Mouse (Mus musculus) stomach, postnatal 0 days (tissue): ENCODE measurements at regions not wholly inside any gene's neighbourhood (a gene's known extent, or its start where the extent isn't known, plus 50 kb on each side); places are given as distances from the start of the nearest gene placed in this dataset.

Experiments
- ATAC-seq: fragments of 200-750 bp; cut with Nextera tagmentation; 2 replicates; pipeline ENCODE4 v1.8.0; 2017; ENCODE audit not compliant: low FRiP score, low TSS enrichment
- DNase-seq: peaks from one replicate; pipeline ENCODE4 v3.0.0-alpha.2; 2016; ENCODE audit warnings: low spot score
- H3K27ac ChIP-seq: fragments of 300-500 bp; sonication (generic); replicated peaks from 2 replicates; pipeline ENCODE4 v1.5.1; 2014; ENCODE audit warnings: mild to moderate bottlenecking, control low read depth
- H3K27me3 ChIP-seq: fragments of 300-500 bp; sonication (generic); 2 replicates; pipeline ENCODE4 v1.6.1; 2014; ENCODE audit warnings: low read length; ENCODE audit not compliant: control insufficient read depth, insufficient read depth
- H3K36me3 ChIP-seq: fragments of 300-500 bp; sonication (generic); 2 replicates; pipeline ENCODE4 v1.6.1; 2014; ENCODE audit warnings: low read length, mixed read lengths; ENCODE audit not compliant: control insufficient read depth, insufficient read depth
- H3K4me1 ChIP-seq: fragments of 300-500 bp; sonication (generic); replicated peaks from 2 replicates; pipeline ENCODE4 v1.6.1; 2014; ENCODE audit warnings: antibody characterized with exemption; ENCODE audit not compliant: control insufficient read depth, insufficient read depth
- H3K4me2 ChIP-seq: fragments of 300-500 bp; sonication (generic); replicated peaks from 2 replicates; pipeline ENCODE4 v1.6.1; 2014; ENCODE audit warnings: low read depth, mild to moderate bottlenecking, control low read depth, moderate library complexity
- H3K4me3 ChIP-seq: fragments of 300-500 bp; sonication (generic); 2 replicates; pipeline ENCODE4 v1.5.1; 2014; ENCODE audit warnings: low read depth, low read length, control low read depth
- H3K9ac ChIP-seq: fragments of 300-500 bp; sonication (generic); 2 replicates; pipeline ENCODE4 v1.6.1; 2014; ENCODE audit warnings: mild to moderate bottlenecking, low read length, control low read depth, mixed read lengths
- H3K9me3 ChIP-seq: fragments of 300-500 bp; sonication (generic); 2 replicates; pipeline ENCODE4 v1.6.1; 2016; ENCODE audit warnings: low read length; ENCODE audit not compliant: control insufficient read depth
- CTCF ChIP-seq: IDR thresholded peaks from 2 replicates; pipeline ENCODE4 v1.5.1; 2016; ENCODE audit warnings: antibody characterized with exemption, low read depth, mild to moderate bottlenecking, moderate library complexity
- EP300 ChIP-seq: optimal IDR thresholded peaks from 2 replicates; pipeline ENCODE3; 2016; ENCODE audit warnings: antibody characterized with exemption
- WGBS: fragments of 180-500 bp; shearing (Covaris S2); extraction: QIAGEN DNeasy Blood & Tissue Kit; methylation state at CpG from one replicate; pipeline ENCODE4 v1.1.7; 2014; 5-methylcytosine and 5-hydroxymethylcytosine counted together

DNA sequence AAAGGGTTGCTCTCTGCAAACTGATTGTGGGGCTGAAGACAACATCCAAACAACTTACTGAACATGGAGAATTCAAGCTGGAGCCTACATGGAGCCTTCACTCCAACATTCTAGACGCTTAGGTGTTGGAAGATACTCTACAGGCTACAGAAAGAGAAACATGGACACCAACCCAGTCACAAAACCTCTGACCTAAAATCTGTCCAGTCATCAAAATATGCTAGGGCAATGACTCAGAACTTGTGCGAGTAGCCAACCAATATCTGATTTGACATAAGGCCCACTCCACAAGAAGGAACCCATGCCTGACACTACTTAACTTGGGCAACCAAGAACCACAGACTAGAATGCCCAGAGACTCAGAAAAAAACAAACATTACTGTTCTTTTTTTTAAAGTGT, 90.2 kb upstream of the Prep start:
- H3K4me1 ChIP-seq: no peaks in the 10 kb centered on the region
- no peak overlapping the region for H3K9ac ChIP-seq
- 96% methylated on average over 2 of the region's 2 CpGs for WGBS
- no peaks in the 10 kb centered on the region for H3K27me3 ChIP-seq
- no peaks in the 10 kb centered on the region for H3K36me3 ChIP-seq
- ATAC-seq (no peak), DNase-seq (no peak)
- H3K4me3 ChIP-seq: no peak overlapping the region
- H3K27ac ChIP-seq: no peak overlapping the region
- H3K4me2 ChIP-seq: no peak overlapping the region
- H3K9me3 ChIP-seq: no peaks in the 10 kb centered on the region
- TF ChIP-seq EP300: no peak

DNA sequence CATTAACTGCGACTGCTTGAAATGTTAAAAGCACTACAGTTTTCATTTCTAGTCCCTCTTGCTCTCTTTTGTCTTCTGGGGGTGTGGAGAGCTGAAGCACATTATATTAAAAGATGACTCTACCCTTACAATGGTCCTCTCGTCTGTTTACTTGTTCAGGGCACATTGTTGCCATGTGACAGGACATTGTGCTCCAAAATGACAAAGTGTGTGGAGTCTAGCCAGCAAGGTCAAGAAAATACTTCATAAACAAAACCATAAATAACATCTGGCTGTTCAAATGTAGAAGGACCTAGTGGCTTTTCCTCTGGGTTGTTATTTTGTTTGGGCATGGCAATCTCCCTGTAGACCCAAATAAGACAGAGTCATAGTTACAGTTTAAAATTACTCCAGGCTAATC, 95.1 kb upstream of the Prep start:
- no peak for ATAC-seq
- TF ChIP-seq EP300 (no peak), CTCF (no peak)
- Histone ChIP-seq H3K4me3 (no peak overlapping the region), H3K4me2 (no peak overlapping the region), H3K36me3 (no peaks in the 10 kb centered on the region), H3K27me3 (no peaks in the 10 kb centered on the region), H3K4me1 (no peaks in the 10 kb centered on the region), H3K9me3 (no peaks in the 10 kb centered on the region), H3K27ac (no peak overlapping the region), H3K9ac (no peak overlapping the region)
- DNase-seq: no peak
- 67% methylated on average over 2 of the region's 2 CpGs for WGBS

DNA sequence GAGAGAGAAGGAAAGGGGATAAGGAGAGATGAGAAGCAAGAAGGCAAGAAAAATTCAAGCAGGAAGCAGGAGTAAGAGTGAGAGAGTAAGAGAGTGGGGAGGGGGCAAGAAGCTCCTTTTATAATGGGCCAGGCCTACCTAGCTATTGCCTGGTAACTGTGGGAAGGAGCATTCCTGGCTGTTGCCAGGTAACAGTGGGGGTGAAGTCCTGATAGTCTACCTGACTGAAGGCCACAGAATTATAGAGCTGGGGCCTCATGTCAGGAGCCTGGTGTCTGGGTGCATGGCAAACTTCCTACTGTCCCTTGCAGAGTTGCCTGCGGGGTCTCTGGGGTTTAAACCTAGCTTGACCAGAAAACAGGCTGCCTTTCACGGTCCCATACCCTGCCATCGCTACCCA, 107.0 kb upstream of the Prep start:
- no peak overlapping the region for H3K4me2 ChIP-seq
- WGBS: 95% methylated on average over 3 of the region's 3 CpGs
- H3K36me3 ChIP-seq: no peaks in the 10 kb centered on the region
- no peak overlapping the region for H3K27ac ChIP-seq
- no peak overlapping the region for H3K4me3 ChIP-seq
- H3K4me1 ChIP-seq: no peaks in the 10 kb centered on the region
- TF ChIP-seq EP300 (no peak), CTCF (no peak)
- no peak overlapping the region for H3K9ac ChIP-seq
- no peaks in the 10 kb centered on the region for H3K9me3 ChIP-seq
- no peaks in the 10 kb centered on the region for H3K27me3 ChIP-seq
- ATAC-seq (no peak), DNase-seq (no peak)

DNA sequence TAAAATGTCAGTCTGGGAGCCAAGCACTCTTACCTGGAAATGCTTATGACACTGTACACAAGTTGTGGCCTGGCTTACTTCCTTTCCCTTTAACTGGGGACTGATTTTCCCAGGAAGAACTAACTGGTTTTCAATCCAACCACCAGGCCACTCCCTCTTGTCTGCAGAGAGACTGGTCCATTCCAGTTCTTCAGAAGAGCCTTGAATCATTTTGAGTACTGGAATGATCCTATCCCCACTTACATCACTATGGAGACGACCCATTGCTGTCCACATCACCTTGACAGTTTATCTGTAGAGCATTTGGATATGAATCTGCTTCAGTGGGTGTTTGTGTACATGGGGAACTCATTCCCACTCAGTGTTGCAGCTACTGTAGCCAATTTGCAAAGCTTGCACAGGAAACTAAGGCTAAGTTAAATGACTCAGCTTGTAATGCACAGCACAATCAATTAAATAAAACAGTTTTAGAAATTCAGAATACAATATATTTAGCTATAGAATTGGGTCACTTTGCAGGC, 121.7 kb upstream of the Prep start:
- no peaks in the 10 kb centered on the region for H3K9me3 ChIP-seq
- 49% methylated on average over 1 of the region's 1 CpGs for WGBS
- no peak for ATAC-seq
- no peak for DNase-seq
- no peaks in the 10 kb centered on the region for H3K36me3 ChIP-seq
- H3K9ac ChIP-seq: no peak overlapping the region
- no peaks in the 10 kb centered on the region for H3K4me1 ChIP-seq
- TF ChIP-seq CTCF: no peak
- H3K4me2 ChIP-seq: no peak overlapping the region
- no peaks in the 10 kb centered on the region for H3K27me3 ChIP-seq
- no peak overlapping the region for H3K4me3 ChIP-seq
- H3K27ac ChIP-seq: no peak overlapping the region

DNA sequence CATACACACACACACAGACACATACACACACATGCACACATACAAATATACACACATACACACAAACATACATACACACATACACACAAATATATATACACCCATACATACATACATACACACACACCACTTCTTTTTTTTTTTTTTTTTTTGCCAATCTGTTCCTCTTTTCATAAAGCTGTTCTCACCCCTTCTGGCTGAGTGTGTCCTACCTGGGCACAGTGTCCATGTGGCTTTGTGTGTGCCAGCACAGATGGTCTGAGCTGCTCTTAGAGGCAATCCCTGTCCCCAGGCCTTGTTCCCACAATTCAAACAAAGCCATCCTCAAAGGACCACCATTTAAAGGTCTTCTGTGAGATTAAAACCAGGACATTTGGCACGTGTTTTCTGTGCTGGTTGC, 127.6 kb upstream of the Prep start:
- WGBS: 53% methylated on average over 1 of the region's 1 CpGs
- no peak for ATAC-seq
- no peaks in the 10 kb centered on the region for H3K27me3 ChIP-seq

DNA sequence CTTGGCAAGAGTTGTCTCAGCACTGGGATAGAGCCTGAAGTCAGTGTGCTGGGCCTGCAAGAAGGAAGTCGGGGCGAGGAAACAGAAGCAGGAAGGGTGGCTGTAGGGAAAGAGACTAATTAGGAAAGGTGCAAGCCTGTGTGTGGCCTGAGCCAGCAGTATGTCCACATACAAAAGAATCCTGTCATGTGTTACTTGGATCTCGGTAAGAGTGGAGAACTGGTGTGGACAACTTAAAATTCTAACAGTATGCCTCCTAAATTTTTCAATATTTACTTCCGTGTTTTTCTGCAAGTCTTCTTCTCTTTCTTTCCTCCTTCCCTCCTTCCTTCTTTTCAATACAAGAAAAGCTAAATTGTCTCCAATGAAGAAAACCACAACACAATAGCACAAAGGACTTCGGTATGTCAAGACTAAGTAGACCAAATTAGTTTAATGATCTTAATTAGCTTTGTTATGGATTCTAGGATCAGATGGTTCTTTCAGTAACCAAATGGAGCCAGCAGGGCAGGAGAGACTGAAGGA, 130.0 kb upstream of the Prep start:
- no peak overlapping the region for H3K4me2 ChIP-seq
- no peaks in the 10 kb centered on the region for H3K9me3 ChIP-seq
- H3K4me1 ChIP-seq: no peaks in the 10 kb centered on the region
- no peak overlapping the region for H3K4me3 ChIP-seq
- no peak overlapping the region for H3K27ac ChIP-seq
- no peak for DNase-seq
- no peaks in the 10 kb centered on the region for H3K27me3 ChIP-seq
- no peak for TF ChIP-seq CTCF
- TF ChIP-seq EP300: no peak
- no peak for ATAC-seq
- no peaks in the 10 kb centered on the region for H3K36me3 ChIP-seq
- WGBS: 92% methylated on average over 5 of the region's 5 CpGs
- H3K9ac ChIP-seq: no peak overlapping the region

More for the DNA sequence above, 127.6 kb upstream of the Prep start:
- no peak overlapping the region for H3K27ac ChIP-seq
- H3K36me3 ChIP-seq: no peaks in the 10 kb centered on the region
- H3K4me1 ChIP-seq: no peaks in the 10 kb centered on the region
- no peak for DNase-seq
- no peak overlapping the region for H3K9ac ChIP-seq
- TF ChIP-seq CTCF (no peak), EP300 (no peak)
- H3K4me3 ChIP-seq: no peak overlapping the region
- no peak overlapping the region for H3K4me2 ChIP-seq
- no peaks in the 10 kb centered on the region for H3K9me3 ChIP-seq
